Mouse (Mus musculus) CH12.LX (cell line): Measurements from ENCODE around the gene Micu2. TPM values are rescaled to one million over a fixed set of nuclear protein-coding genes. Genes with fewer than 3 reads are reported as not detected.

Experiments
- DNase-seq: peaks from one replicate; pipeline ENCODE4 v3.0.0-alpha.2; 2013; ENCODE audit errors: extremely low read depth
- H3K27ac ChIP-seq: 2 replicates; pipeline ENCODE4 v1.5.1; 2012; ENCODE audit warnings: low read depth, mild to moderate bottlenecking, control low read depth, moderate library complexity; ENCODE audit not compliant: insufficient read depth
- H3K27me3 ChIP-seq: replicated peaks from 2 replicates; pipeline ENCODE3; 2012; ENCODE audit warnings: inconsistent platforms
- H3K36me3 ChIP-seq, 2 experiments: replicated peaks in 1 of 2; 2 replicates each; pipeline versions ENCODE3 to v1.6.1; 2012; ENCODE audit warnings: inconsistent platforms in 1 of 2, low read length in 1 of 2, mild to moderate bottlenecking in 1 of 2, mixed read lengths in 1 of 2, moderate library complexity in 1 of 2; ENCODE audit not compliant: control insufficient read depth in 1 of 2, insufficient read depth in 1 of 2
- H3K4me1 ChIP-seq, 2 experiments: 2 replicates each; pipeline ENCODE4 v1.6.1; 2012; ENCODE audit warnings: inconsistent platforms in 1 of 2, moderate library complexity in 1 of 2; ENCODE audit not compliant: insufficient read depth in 2 of 2, control insufficient read depth in 1 of 2
- H3K4me2 ChIP-seq: 2 replicates; pipeline ENCODE4 v1.6.1; 2012; ENCODE audit warnings: low read depth, mild to moderate bottlenecking, control low read depth; ENCODE audit not compliant: poor library complexity, insufficient read depth, severe bottlenecking
- H3K4me3 ChIP-seq, 3 experiments: fragments of 150-350 bp in 1 of 3; sonication (generic) in 1 of 3; replicated peaks in 1 of 3; 2 replicates each; pipeline versions ENCODE3 to v1.5.1; 2011 to 2012; ENCODE audit warnings: low read depth in 2 of 3, low read length in 2 of 3, mild to moderate bottlenecking in 2 of 3, moderate library complexity in 2 of 3, control low read depth in 1 of 3, improper control_type of control experiment in 1 of 3, inconsistent platforms in 1 of 3, mixed read lengths in 1 of 3; ENCODE audit not compliant: poor library complexity in 1 of 3
- H3K79me2 ChIP-seq: replicated peaks from 2 replicates; pipeline ENCODE4 v1.6.1; 2012; ENCODE audit warnings: mild to moderate bottlenecking, moderate library complexity; ENCODE audit not compliant: control insufficient read depth, poor library complexity, insufficient read depth, severe bottlenecking; ENCODE audit errors: extremely low read depth
- H3K9ac ChIP-seq: 2 replicates; pipeline ENCODE4 v1.6.1; 2012; ENCODE audit warnings: low read depth, mild to moderate bottlenecking, control low read depth, moderate library complexity; ENCODE audit not compliant: insufficient read depth
- H3K9me3 ChIP-seq: replicated peaks from 2 replicates; pipeline ENCODE3; 2012; ENCODE audit warnings: low read length, inconsistent platforms, mixed read lengths
- BHLHE40 ChIP-seq: IDR thresholded peaks from 2 replicates; pipeline ENCODE4 v1.6.1; 2011; ENCODE audit warnings: mild to moderate bottlenecking, low read depth, low read length, improper control_type of control experiment
- CHD1 ChIP-seq: IDR thresholded peaks from 2 replicates; pipeline ENCODE4 v1.6.1; 2012; ENCODE audit warnings: low read depth, low read length, improper control_type of control experiment, inconsistent platforms
- CTCF ChIP-seq, 2 experiments: IDR thresholded peaks in 1 of 2; conservative IDR thresholded peaks in 1 of 2; 2 replicates each; pipeline ENCODE4 v1.5.1; 2011 to 2012; ENCODE audit warnings: low read depth in 2 of 2, low read length in 2 of 2, improper control_type of control experiment in 1 of 2, inconsistent platforms in 1 of 2, mild to moderate bottlenecking in 1 of 2, moderate library complexity in 1 of 2
- E2F4 ChIP-seq: IDR thresholded peaks from 2 replicates; pipeline ENCODE4 v1.6.1; 2011; ENCODE audit warnings: low read depth, low read length, improper control_type of control experiment; ENCODE audit not compliant: insufficient replicate concordance
- ELF1 ChIP-seq: IDR thresholded peaks from 2 replicates; pipeline ENCODE4 v1.6.1; 2014; ENCODE audit warnings: low read depth, mild to moderate bottlenecking, inconsistent platforms, low read length, improper control_type of control experiment
- EP300 ChIP-seq: IDR thresholded peaks from 2 replicates; pipeline ENCODE4 v1.6.1; 2011; ENCODE audit warnings: low read length, improper control_type of control experiment
- ETS1 ChIP-seq: conservative IDR thresholded peaks from 2 replicates; pipeline ENCODE4 v1.6.1; 2012; ENCODE audit warnings: low read depth, mild to moderate bottlenecking, inconsistent platforms, low read length, improper control_type of control experiment, moderate library complexity
- MAX ChIP-seq: IDR thresholded peaks from 2 replicates; pipeline ENCODE4 v1.6.1; 2011; ENCODE audit warnings: low read length, improper control_type of control experiment
- MAZ ChIP-seq: IDR thresholded peaks from 2 replicates; pipeline ENCODE4 v1.6.1; 2012; ENCODE audit warnings: low read depth, mild to moderate bottlenecking, inconsistent platforms, low read length, improper control_type of control experiment, moderate library complexity
- MXI1 ChIP-seq: IDR thresholded peaks from 2 replicates; pipeline ENCODE4 v1.6.1; 2011; ENCODE audit warnings: mild to moderate bottlenecking, low read depth, low read length, improper control_type of control experiment
- NELFE ChIP-seq: IDR thresholded peaks from 2 replicates; pipeline ENCODE4 v1.6.1; 2011; ENCODE audit warnings: low read depth, low read length, improper control_type of control experiment
- NRF1 ChIP-seq: IDR thresholded peaks from 2 replicates; pipeline ENCODE4 v1.6.1; 2014; ENCODE audit warnings: low read depth, mild to moderate bottlenecking, inconsistent platforms, low read length, improper control_type of control experiment, moderate library complexity
- PAX5 ChIP-seq: IDR thresholded peaks from 2 replicates; pipeline ENCODE4 v1.6.1; 2012; ENCODE audit warnings: low read length, inconsistent platforms, mixed read lengths
- POLR2A ChIP-seq: IDR thresholded peaks from 2 replicates; pipeline ENCODE4 v1.6.1; 2011; ENCODE audit warnings: low read depth, mild to moderate bottlenecking, improper control_type of control experiment, low read length
- POLR2AphosphoS2 ChIP-seq: IDR thresholded peaks from 2 replicates; pipeline ENCODE4 v1.6.1; 2011; ENCODE audit warnings: low read depth, low read length, improper control_type of control experiment
- RAD21 ChIP-seq: IDR thresholded peaks from 2 replicates; pipeline ENCODE4 v1.6.1; 2011; ENCODE audit warnings: low read depth, mild to moderate bottlenecking, low read length, improper control_type of control experiment, moderate library complexity
- SIN3A ChIP-seq: IDR thresholded peaks from 2 replicates; pipeline ENCODE4 v1.6.1; 2012; ENCODE audit warnings: low read length, improper control_type of control experiment, inconsistent platforms
- SMC3 ChIP-seq: IDR thresholded peaks from 2 replicates; pipeline ENCODE4 v1.6.1; 2011; ENCODE audit warnings: low read depth, low read length, improper control_type of control experiment
- TBP ChIP-seq: conservative IDR thresholded peaks from 2 replicates; pipeline ENCODE4 v1.6.1; 2011; ENCODE audit warnings: low read depth, low read length, improper control_type of control experiment
- TCF12 ChIP-seq: IDR thresholded peaks from 2 replicates; pipeline ENCODE4 v1.6.1; 2014; ENCODE audit warnings: low read depth, mild to moderate bottlenecking, inconsistent platforms, low read length, improper control_type of control experiment
- UBTF ChIP-seq: IDR thresholded peaks from 2 replicates; pipeline ENCODE4 v1.6.1; 2012; ENCODE audit warnings: low read depth, mild to moderate bottlenecking, inconsistent platforms, low read length, improper control_type of control experiment, moderate library complexity
- ZKSCAN1 ChIP-seq: IDR thresholded peaks from 2 replicates; pipeline ENCODE4 v1.6.1; 2012; ENCODE audit warnings: low read depth, inconsistent platforms, low read length, improper control_type of control experiment, borderline replicate concordance
- ZNF384 ChIP-seq: IDR thresholded peaks from 2 replicates; pipeline ENCODE4 v1.6.1; 2012; ENCODE audit warnings: low read depth, low read length, improper control_type of control experiment, inconsistent platforms
- dilution Hi-C: fragments of 300-500 bp; cut with MboI; formaldehyde crosslinking; loops from 2 replicates; pipeline ENCODE4 v1.14.3; 2020; ENCODE audit warnings: low sequenced_read_pairs; ENCODE audit not compliant: extremely low pct_unique_long_range_greater_than_20kb, extremely low pct_ligation_motif_present
- in situ Hi-C: fragments of 300-500 bp; cut with MboI; formaldehyde crosslinking; loops from 3 replicates; pipeline ENCODE4 v1.14.3; 2019; ENCODE audit warnings: low sequenced_read_pairs, low pct_ligation_motif_present, low pct_unique_long_range_greater_than_20kb, mixed read lengths
- polyA plus RNA-seq: library from polyadenylated mRNA; unstranded; fragments of >175 nt; gene quantifications from 2 replicates; pipeline ENCODE4 v1.2.1, GENCODE M21; 2012; ENCODE audit warnings: low read depth; ENCODE audit not compliant: insufficient read length
- total RNA-seq, 2 experiments: library from RNA; depleted of rRNA; stranded (reverse); fragments of 300-350 nt in 1 of 2; fragments of >200 nt in 1 of 2; gene quantifications; 2 replicates each; pipeline ENCODE4 v1.2.3; 2012 to 2014

Micu2 gene
- total and polyA plus RNA-seq, 3 experiments, result 39.8 to 62.5 (median 52.7) TPM

- H3K4me1 ChIP-seq, result peaks cover 2 to 46% of the 10 kb centered on the region in 2 experiments
- H3K27ac ChIP-seq, result no peak overlapping the region
- H3K4me3 ChIP-seq, result no peak overlapping the region
- in situ Hi-C loops, result no loop called here
- H3K27me3 ChIP-seq, result no peaks in the 10 kb centered on the region
- no peaks in the 10 kb centered on the region for H3K9me3 ChIP-seq
- dilution Hi-C loops, result no loop called here
- no peak overlapping the region for H3K9ac ChIP-seq
- no peak for TF ChIP-seq MAZ
- TF ChIP-seq RAD21, result no peak
- no peak for TF ChIP-seq ZKSCAN1
- no peak for TF ChIP-seq TCF12
- no peak for TF ChIP-seq SMC3
- no peak for TF ChIP-seq UBTF
- no peak for TF ChIP-seq NRF1
- TF ChIP-seq MAX, result no peak
- DNase-seq, result no peak
- H3K79me2 ChIP-seq, result peaks cover 22% of the 10 kb centered on the region
- H3K36me3 ChIP-seq, result peaks cover 10 to 34% of the 10 kb centered on the region in 2 experiments
- H3K4me2 ChIP-seq, result 0 out of 2 replicates have a peak overlapping the region, but pooled peaks have one; percentile 6
Measured at GRCm38 (mm10) chr14:57997431-57997830, 1.6 kb downstream of the Micu2 start.

- in situ Hi-C loops, result no loop called here
- Histone ChIP-seq H3K9ac (no peak overlapping the region), H3K79me2 (peaks cover 22% of the 10 kb centered on the region), H3K4me3 (no peak overlapping the region), H3K27ac (no peak overlapping the region), H3K27me3 (no peaks in the 10 kb centered on the region), H3K4me1 (peaks cover 2 to 33% of the 10 kb centered on the region in 2 experiments), H3K36me3 (peaks cover 6 to 34% of the 10 kb centered on the region in 2 experiments), H3K9me3 (no peaks in the 10 kb centered on the region), H3K4me2 (no peak overlapping the region)
- peak in 1 of 2 experiments; percentile 28; a peak in 1 of 4 replicates for TF ChIP-seq CTCF (conservative IDR thresholded peaks at IDR 0.05 in 1 of 2, IDR thresholded peaks at IDR 0.05 in 1 of 2; ENCODE audit: low read depth in 2 of 2, low read length in 2 of 2)
- no peak for TF ChIP-seq MAZ
- peak; percentile 1; the same call in 1 of the 2 replicates for TF ChIP-seq RAD21
- DNase-seq, result no peak
- dilution Hi-C loops, result no loop called here
Measured at GRCm38 (mm10) chr14:57996210-57996609, 2.9 kb downstream of the Micu2 start.

- no peak overlapping the region for H3K4me3 ChIP-seq
- H3K4me1 ChIP-seq, result peaks cover 0 to 8% of the 10 kb centered on the region in 2 experiments; a peak in 2 of 4 replicates
- in situ Hi-C loops (no loop called here), dilution Hi-C loops (no loop called here)
- TF ChIP-seq EP300 (no peak), ELF1 (no peak), ETS1 (no peak), POLR2A (no peak), NELFE (no peak), POLR2AphosphoS2 (no peak), MXI1 (no peak), TBP (no peak), TCF12 (no peak), ZNF384 (no peak), CHD1 (no peak), SIN3A (no peak), UBTF (no peak), PAX5 (no peak), BHLHE40 (no peak), CTCF (conservative IDR thresholded peaks at IDR 0.05 in 1 of 2, IDR thresholded peaks at IDR 0.05 in 1 of 2; ENCODE audit: low read depth in 2 of 2, low read length in 2 of 2) (no peak), NRF1 (no peak), E2F4 (no peak)
- peaks cover 7% of the 10 kb centered on the region for H3K9me3 ChIP-seq
- H3K27ac ChIP-seq, result no peak overlapping the region
- DNase-seq, result no peak
- H3K36me3 ChIP-seq, result peaks cover 11 to 72% of the 10 kb centered on the region in 2 experiments
- H3K4me2 ChIP-seq, result no peak overlapping the region
- H3K27me3 ChIP-seq, result no peaks in the 10 kb centered on the region
- no peak overlapping the region for H3K9ac ChIP-seq
- peaks cover 8% of the 10 kb centered on the region for H3K79me2 ChIP-seq
Measured at GRCm38 (mm10) chr14:57991761-57992160, 7.3 kb downstream of the Micu2 start.
